Mouse (Mus musculus) embryonic fibroblast, embryonic 13.5 days (primary cell): Measurements from ENCODE around the gene Zmiz1.

Experiments
- CTCF ChIP-seq: IDR thresholded peaks from 2 replicates; pipeline ENCODE4 v1.5.1; 2011; ENCODE audit warnings: mild to moderate bottlenecking, control low read depth, low read length, moderate library complexity, borderline replicate concordance; ENCODE audit not compliant: insufficient read depth
- POLR2A ChIP-seq: IDR thresholded peaks from 2 replicates; pipeline ENCODE4 v1.6.1; 2011; ENCODE audit warnings: low read depth, mild to moderate bottlenecking, control low read depth, low read length, moderate library complexity

DNA sequence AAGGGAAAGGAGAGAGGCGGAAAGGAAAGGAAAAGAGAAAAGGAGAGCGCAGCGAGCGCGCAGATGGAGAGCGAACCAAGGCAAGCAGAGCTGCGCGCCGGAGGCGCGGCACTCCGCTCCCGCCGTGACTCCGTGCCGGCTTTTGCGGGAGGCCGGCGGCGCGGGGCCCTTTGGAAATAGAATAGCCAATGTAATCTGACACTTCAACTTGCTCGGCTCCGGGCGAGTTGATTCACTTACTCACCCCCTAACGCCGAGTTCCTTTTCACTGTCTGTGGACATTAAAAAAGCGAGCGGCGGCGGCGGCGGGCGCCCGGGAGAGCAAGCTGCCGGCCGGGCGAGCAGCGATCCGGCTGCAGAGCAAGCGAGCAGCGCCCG lies at the start of gene Zmiz1:
- TF ChIP-seq CTCF (no peak), POLR2A (peak; percentile 70; the same call in 1 of the 2 replicates)
